Mouse (Mus musculus) lung, postnatal 0 days (tissue): ENCODE results near the gene Chaf1b. TPM values are rescaled to one million over a fixed set of nuclear protein-coding genes. Genes with fewer than 3 reads are reported as not detected.

ENCODE experiments used
- ATAC-seq: fragments of 200-750 bp; cut with Nextera tagmentation; 2 replicates; pipeline ENCODE4 v1.8.0; 2017; ENCODE audit warnings: moderate library complexity
- DNase-seq: peaks from one replicate; pipeline ENCODE4 v3.0.0-alpha.2; 2016; ENCODE audit warnings: low spot score
- H3K27ac ChIP-seq: fragments of 300-500 bp; sonication (generic); 2 replicates; pipeline ENCODE4 v1.5.1; 2014; ENCODE audit warnings: antibody characterized with exemption, mild to moderate bottlenecking, low read length, mixed read lengths
- H3K27me3 ChIP-seq: fragments of 300-500 bp; sonication (generic); replicated peaks from 2 replicates; pipeline ENCODE4 v1.6.1; 2014; ENCODE audit warnings: low read length, mixed read lengths; ENCODE audit not compliant: insufficient read depth
- H3K36me3 ChIP-seq: fragments of 300-500 bp; sonication (generic); 2 replicates; pipeline ENCODE4 v1.6.1; 2014; ENCODE audit warnings: low read length, mixed read lengths; ENCODE audit not compliant: insufficient read depth
- H3K4me1 ChIP-seq: fragments of 300-500 bp; sonication (generic); 2 replicates; pipeline ENCODE4 v1.6.1; 2014; ENCODE audit warnings: antibody characterized with exemption, low read depth, low read length, mixed read lengths; ENCODE audit not compliant: insufficient read depth
- H3K4me2 ChIP-seq: fragments of 300-500 bp; sonication (generic); replicated peaks from 2 replicates; pipeline ENCODE4 v1.6.1; 2014; ENCODE audit warnings: low read depth, mild to moderate bottlenecking, low read length, moderate library complexity, mixed read lengths
- H3K4me3 ChIP-seq: fragments of 300-500 bp; sonication (generic); 2 replicates; pipeline ENCODE4 v1.5.1; 2014; ENCODE audit warnings: low read depth, low read length
- H3K9ac ChIP-seq: fragments of 300-500 bp; sonication (generic); replicated peaks from 2 replicates; pipeline ENCODE4 v1.6.1; 2014; ENCODE audit warnings: low read depth, mild to moderate bottlenecking
- H3K9me3 ChIP-seq: fragments of 300-500 bp; sonication (generic); 2 replicates; pipeline ENCODE4 v1.6.1; 2016; ENCODE audit warnings: low read length, mixed read lengths
- CTCF ChIP-seq: IDR thresholded peaks from 2 replicates; pipeline ENCODE4 v1.5.1; 2016; ENCODE audit warnings: antibody characterized with exemption, mild to moderate bottlenecking
- EP300 ChIP-seq: IDR thresholded peaks from 2 replicates; pipeline ENCODE4 v1.6.1; 2016; ENCODE audit warnings: antibody characterized with exemption, mild to moderate bottlenecking, control low read depth
- WGBS: fragments of 180-500 bp; shearing (Covaris S2); extraction: QIAGEN DNeasy Blood & Tissue Kit; methylation state at CpG from one replicate; pipeline ENCODE4 v1.1.7; 2014; 5-methylcytosine and 5-hydroxymethylcytosine counted together
- polyA plus RNA-seq: library from polyadenylated mRNA; unstranded; fragments of >200 nt; fragmentation: Nextera tagmentation; extraction: Ambion mirVana; gene quantifications from 2 replicates; pipeline ENCODE4 v1.2.1, GENCODE M21; 2015

The Chaf1b gene
- polyA plus RNA-seq, 1 experiment from 2014 or later = 10.2 TPM

GRCm38 (mm10) chr16:93939961-93940360, 56.3 kb downstream of the Chaf1b start:
- TF ChIP-seq CTCF (no peak), EP300 (no peak)
- WGBS = 79% methylated on average over 4 of the region's 4 CpGs
- Histone ChIP-seq H3K4me2 (no peak overlapping the region), H3K36me3 (no peaks in the 10 kb centered on the region), H3K9me3 (no peaks in the 10 kb centered on the region), H3K4me1 (no peaks in the 10 kb centered on the region), H3K27me3 (no peaks in the 10 kb centered on the region), H3K9ac (no peak overlapping the region), H3K27ac (no peak overlapping the region), H3K4me3 (no peak overlapping the region)
- DNase-seq = no peak
- ATAC-seq = no peak

- 59% methylated on average over 10 of the region's 10 CpGs for WGBS
- H3K4me2 ChIP-seq = no peak overlapping the region
- no peaks in the 10 kb centered on the region for H3K27me3 ChIP-seq
- no peaks in the 10 kb centered on the region for H3K36me3 ChIP-seq
- TF ChIP-seq EP300 (no peak), CTCF (no peak)
- H3K9me3 ChIP-seq = no peaks in the 10 kb centered on the region
- no peak for DNase-seq
- no peak overlapping the region for H3K4me3 ChIP-seq
- no peaks in the 10 kb centered on the region for H3K4me1 ChIP-seq
- H3K9ac ChIP-seq = no peak overlapping the region
- ATAC-seq = no peak
- no peak overlapping the region for H3K27ac ChIP-seq
Observed at GRCm38 (mm10) chr16:93941781-93942567, 58.3 kb downstream of the Chaf1b start.

- no peak for ATAC-seq
- WGBS = 84% methylated on average over 10 of the region's 10 CpGs
- TF ChIP-seq CTCF (peak; percentile 18; the same call in 1 of the 2 replicates), EP300 (no peak)
- Histone ChIP-seq H3K27ac (no peak overlapping the region), H3K27me3 (0 out of 2 replicates have a peak, but pooled peaks cover 2% of the 10 kb centered on the region), H3K36me3 (no peaks in the 10 kb centered on the region), H3K4me2 (no peak overlapping the region), H3K9me3 (no peaks in the 10 kb centered on the region), H3K9ac (no peak overlapping the region), H3K4me1 (no peaks in the 10 kb centered on the region), H3K4me3 (no peak overlapping the region)
- no peak for DNase-seq
Observed at GRCm38 (mm10) chr16:93942796-93943502, 59.2 kb downstream of the Chaf1b start.

GRCm38 (mm10) chr16:93944301-93944700, 60.6 kb downstream of the Chaf1b start:
- H3K4me2 ChIP-seq = no peak overlapping the region
- no peaks in the 10 kb centered on the region for H3K4me1 ChIP-seq
- H3K36me3 ChIP-seq = no peaks in the 10 kb centered on the region
- no peak overlapping the region for H3K4me3 ChIP-seq
- no peak for ATAC-seq
- no peaks in the 10 kb centered on the region for H3K9me3 ChIP-seq
- H3K27ac ChIP-seq = no peak overlapping the region
- WGBS = 77% methylated on average over 6 of the region's 6 CpGs
- 0 out of 2 replicates have a peak, but pooled peaks cover 4% of the 10 kb centered on the region for H3K27me3 ChIP-seq
- TF ChIP-seq CTCF = no peak
- no peak for TF ChIP-seq EP300
- DNase-seq = no peak
- no peak overlapping the region for H3K9ac ChIP-seq

- Histone ChIP-seq H3K4me2 (no peak overlapping the region), H3K9ac (no peak overlapping the region), H3K4me3 (no peak overlapping the region), H3K4me1 (no peaks in the 10 kb centered on the region), H3K36me3 (no peaks in the 10 kb centered on the region), H3K27me3 (0 out of 2 replicates have a peak, but pooled peaks cover 4% of the 10 kb centered on the region), H3K27ac (no peak overlapping the region), H3K9me3 (no peaks in the 10 kb centered on the region)
- ATAC-seq = no peak
- DNase-seq = no peak
- WGBS = 83% methylated on average over 4 of the region's 4 CpGs
- TF ChIP-seq EP300 (no peak), CTCF (0 out of 2 replicates have a peak, but pooled peaks have one; percentile 9)
Observed at GRCm38 (mm10) chr16:93947396-93947795, 63.7 kb downstream of the Chaf1b start.

Other genes starting within 250 kb of the Chaf1b start
- 14.4 TPM in 2 replicates for gene Cbr3, start 200.7 kb upstream of the Chaf1b start, polyA plus RNA-seq
- gene Dop1b, start 172.0 kb upstream of the Chaf1b start, polyA plus RNA-seq = 14.8 and 19.8 TPM in 2 replicates
- 20.8 and 26.5 TPM in 2 replicates for gene Morc3, start 51.8 kb upstream of the Chaf1b start, polyA plus RNA-seq
- gene Cldn14, start 124.9 kb downstream of the Chaf1b start, polyA plus RNA-seq = not detected in 2 replicates
- not detected in 2 replicates for gene Sim2, start 201.0 kb downstream of the Chaf1b start, polyA plus RNA-seq